Mouse (Mus musculus): ENCODE results near the gene Kbtbd4. TPM values are rescaled to one million over a fixed set of nuclear protein-coding genes. Genes with fewer than 3 reads are reported as not detected.
A peak's percentile ranks its signal among the peaks of the same experiment; 100 is the strongest.
"Not testable (repeated sequence)": the region's sequence is repeated elsewhere in the genome, so short reads cannot be mapped to it uniquely, and the experiment has no call there.

Kbtbd4 gene
- polyA plus RNA-seq, 1 experiment from 2014 or later, result 37.5 TPM

GRCm38 (mm10) chr2:90893673-90894298 lies 10.8 kb upstream of the Kbtbd4 start:
- ATAC-seq (ENCODE audit: low FRiP score, low TSS enrichment), result no peak
- 92% methylated on average over 6 of the region's 6 CpGs for WGBS

DNA sequence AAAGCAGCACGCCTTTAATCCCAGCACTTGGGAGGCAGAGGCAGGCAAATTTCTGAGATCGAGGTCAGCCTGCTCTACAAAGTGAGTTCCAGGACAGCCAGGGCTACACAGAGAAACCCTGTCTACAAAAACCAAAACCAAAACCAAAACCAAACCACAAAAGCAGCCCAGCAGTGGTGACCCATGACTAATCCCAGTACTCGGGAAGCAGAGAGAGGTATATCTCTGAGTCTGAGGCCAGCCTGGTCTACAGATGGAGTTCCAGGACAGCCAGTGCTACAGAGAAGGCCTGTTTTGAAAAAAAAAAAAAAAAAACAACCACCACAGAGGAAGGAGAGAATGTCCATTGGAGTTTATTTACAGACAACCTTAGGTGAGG lies 10.3 kb upstream of the Kbtbd4 start:
- H3K27me3 ChIP-seq (ENCODE audit: control insufficient read depth, insufficient read depth, low read length), result not testable (repeated sequence)

More at GRCm38 (mm10) chr2:90893673-90894298, 10.8 kb upstream of the Kbtbd4 start:
- Histone ChIP-seq H3K4me1 (ENCODE audit: control insufficient read depth, insufficient read depth, low read length) (no peaks in the 10 kb centered on the region), H3K9me3 (ENCODE audit: control insufficient read depth, low read length) (no peaks in the 10 kb centered on the region), H3K9ac (ENCODE audit: low read depth, low read length) (no peak overlapping the region), H3K4me3 (ENCODE audit: low read length) (no peak overlapping the region), H3K27me3 (ENCODE audit: control insufficient read depth, insufficient read depth, low read length) (peaks cover 6% of the 10 kb centered on the region), H3K27ac (ENCODE audit: low read depth, low read length) (no peak overlapping the region), H3K4me2 (replicated peaks; ENCODE audit: low read depth, low read length) (no peak overlapping the region), H3K36me3 (ENCODE audit: control insufficient read depth, insufficient read depth, low read length) (peaks cover 54% of the 10 kb centered on the region)

GRCm38 (mm10) chr2:90903398-90903797 lies 1.1 kb upstream of the Kbtbd4 start:
- H3K4me3 ChIP-seq (ENCODE audit: low read length), result peak overlapping the region; percentile 74
- no peaks in the 10 kb centered on the region for H3K27me3 ChIP-seq (ENCODE audit: control insufficient read depth, insufficient read depth, low read length)
- H3K4me2 ChIP-seq (replicated peaks; ENCODE audit: low read depth, low read length), result peak overlapping the region; percentile 53
- 91% methylated on average over 2 of the region's 2 CpGs for WGBS
- no peaks in the 10 kb centered on the region for H3K9me3 ChIP-seq (ENCODE audit: control insufficient read depth, low read length)
- H3K4me1 ChIP-seq (ENCODE audit: control insufficient read depth, insufficient read depth, low read length), result peaks cover 13% of the 10 kb centered on the region; the same call in 1 of the 2 replicates
- ATAC-seq (ENCODE audit: low FRiP score, low TSS enrichment), result no peak
- H3K36me3 ChIP-seq (ENCODE audit: control insufficient read depth, insufficient read depth, low read length), result peaks cover 57% of the 10 kb centered on the region
- H3K9ac ChIP-seq (ENCODE audit: low read depth, low read length), result peak overlapping the region; percentile 89; the same call in 1 of the 2 replicates
- no peak overlapping the region for H3K27ac ChIP-seq (ENCODE audit: low read depth, low read length)

More for the DNA sequence above, 10.3 kb upstream of the Kbtbd4 start:
- H3K27ac ChIP-seq (ENCODE audit: low read depth, low read length); H3K4me3 ChIP-seq (ENCODE audit: low read length); H3K4me1 ChIP-seq (ENCODE audit: control insufficient read depth, insufficient read depth, low read length); H3K4me2 ChIP-seq (replicated peaks; ENCODE audit: low read depth, low read length); H3K9me3 ChIP-seq (ENCODE audit: control insufficient read depth, low read length); H3K9ac ChIP-seq (ENCODE audit: low read depth, low read length); ATAC-seq (ENCODE audit: low FRiP score, low TSS enrichment): not testable (repeated sequence)
- 91% methylated on average over 3 of the region's 3 CpGs for WGBS
- peaks cover 58% of the 10 kb centered on the region for H3K36me3 ChIP-seq (ENCODE audit: control insufficient read depth, insufficient read depth, low read length)

GRCm38 (mm10) chr2:90904856-90905224 lies 300 bp downstream of the Kbtbd4 start:
- H3K27me3 ChIP-seq (ENCODE audit: control insufficient read depth, insufficient read depth, low read length), result no peaks in the 10 kb centered on the region
- H3K36me3 ChIP-seq (ENCODE audit: control insufficient read depth, insufficient read depth, low read length), result peaks cover 62% of the 10 kb centered on the region
- H3K9ac ChIP-seq (ENCODE audit: low read depth, low read length), result peak overlapping the region; percentile 89
- H3K9me3 ChIP-seq (ENCODE audit: control insufficient read depth, low read length), result no peaks in the 10 kb centered on the region
- peak overlapping the region; percentile 75 for H3K27ac ChIP-seq (ENCODE audit: low read depth, low read length)
- H3K4me2 ChIP-seq (replicated peaks; ENCODE audit: low read depth, low read length), result peak overlapping the region; percentile 56
- peaks cover 13% of the 10 kb centered on the region; the same call in 1 of the 2 replicates for H3K4me1 ChIP-seq (ENCODE audit: control insufficient read depth, insufficient read depth, low read length)
- peak; percentile 81 for ATAC-seq (ENCODE audit: low FRiP score, low TSS enrichment)
- H3K4me3 ChIP-seq (ENCODE audit: low read length), result peak overlapping the region; percentile 74
- WGBS, result under 1% methylated on average over 21 of the region's 21 CpGs

- 100% methylated on average over 2 of the region's 2 CpGs for WGBS
- no peak overlapping the region for H3K27ac ChIP-seq (ENCODE audit: low read depth, low read length)
- H3K4me3 ChIP-seq (ENCODE audit: low read length), result no peak overlapping the region
- no peaks in the 10 kb centered on the region for H3K9me3 ChIP-seq (ENCODE audit: control insufficient read depth, low read length)
- H3K36me3 ChIP-seq (ENCODE audit: control insufficient read depth, insufficient read depth, low read length), result peaks cover 67% of the 10 kb centered on the region
- H3K27me3 ChIP-seq (ENCODE audit: control insufficient read depth, insufficient read depth, low read length), result no peaks in the 10 kb centered on the region
- ATAC-seq (ENCODE audit: low FRiP score, low TSS enrichment), result no peak
- no peak overlapping the region for H3K9ac ChIP-seq (ENCODE audit: low read depth, low read length)
- peaks cover 13% of the 10 kb centered on the region; the same call in 1 of the 2 replicates for H3K4me1 ChIP-seq (ENCODE audit: control insufficient read depth, insufficient read depth, low read length)
- no peak overlapping the region for H3K4me2 ChIP-seq (replicated peaks; ENCODE audit: low read depth, low read length)
These were observed 2.2 kb downstream of the Kbtbd4 start for GRCm38 (mm10) chr2:90906721-90907120.

DNA sequence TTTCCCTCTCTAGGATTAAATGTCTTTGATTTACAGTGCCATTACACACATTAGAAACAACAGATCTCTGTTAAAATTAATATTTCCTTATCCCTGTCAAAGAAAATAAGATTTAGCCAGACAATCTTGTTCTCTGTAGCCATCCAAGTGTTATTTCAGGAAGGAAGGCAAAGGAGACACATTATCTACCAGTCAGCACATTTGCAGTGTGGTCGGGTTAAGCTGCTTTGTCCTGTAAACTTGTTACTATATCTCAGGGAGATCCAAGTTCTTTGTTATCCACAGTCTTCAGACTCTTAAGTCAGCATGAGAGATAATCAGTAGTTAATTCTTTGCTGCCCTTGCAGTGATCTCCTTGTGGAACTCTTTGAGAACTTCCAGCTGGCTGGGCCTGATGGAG lies 6.3 kb downstream of the Kbtbd4 start:
- H3K36me3 ChIP-seq (ENCODE audit: control insufficient read depth, insufficient read depth, low read length), result peaks cover 78% of the 10 kb centered on the region
- no peak overlapping the region for H3K4me2 ChIP-seq (replicated peaks; ENCODE audit: low read depth, low read length)
- no peaks in the 10 kb centered on the region for H3K27me3 ChIP-seq (ENCODE audit: control insufficient read depth, insufficient read depth, low read length)
- H3K9me3 ChIP-seq (ENCODE audit: control insufficient read depth, low read length), result no peaks in the 10 kb centered on the region
- H3K4me1 ChIP-seq (ENCODE audit: control insufficient read depth, insufficient read depth, low read length), result peaks cover 8% of the 10 kb centered on the region
- H3K9ac ChIP-seq (ENCODE audit: low read depth, low read length), result no peak overlapping the region
- no peak for ATAC-seq (ENCODE audit: low FRiP score, low TSS enrichment)
- H3K27ac ChIP-seq (ENCODE audit: low read depth, low read length), result no peak overlapping the region
- H3K4me3 ChIP-seq (ENCODE audit: low read length), result no peak overlapping the region
- 82% methylated on average over 1 of the region's 1 CpGs for WGBS

- Histone ChIP-seq H3K9ac (ENCODE audit: low read depth, low read length) (no peak overlapping the region), H3K27me3 (ENCODE audit: control insufficient read depth, insufficient read depth, low read length) (no peaks in the 10 kb centered on the region), H3K4me2 (replicated peaks; ENCODE audit: low read depth, low read length) (no peak overlapping the region), H3K4me1 (ENCODE audit: control insufficient read depth, insufficient read depth, low read length) (peaks cover 12% of the 10 kb centered on the region), H3K36me3 (ENCODE audit: control insufficient read depth, insufficient read depth, low read length) (peaks cover 72% of the 10 kb centered on the region), H3K4me3 (ENCODE audit: low read length) (no peak overlapping the region), H3K27ac (ENCODE audit: low read depth, low read length) (no peak overlapping the region), H3K9me3 (ENCODE audit: control insufficient read depth, low read length) (no peaks in the 10 kb centered on the region)
- WGBS, result 83% methylated on average over 1 of the region's 1 CpGs
- ATAC-seq (ENCODE audit: low FRiP score, low TSS enrichment), result no peak
These were observed 7.1 kb downstream of the Kbtbd4 start for GRCm38 (mm10) chr2:90911668-90912067.

GRCm38 (mm10) chr2:90913671-90914070 lies 9.1 kb downstream of the Kbtbd4 start:
- peaks cover 53% of the 10 kb centered on the region for H3K36me3 ChIP-seq (ENCODE audit: control insufficient read depth, insufficient read depth, low read length)
- peaks cover 15% of the 10 kb centered on the region for H3K4me1 ChIP-seq (ENCODE audit: control insufficient read depth, insufficient read depth, low read length)
- no peak for ATAC-seq (ENCODE audit: low FRiP score, low TSS enrichment)
- no peak overlapping the region for H3K4me2 ChIP-seq (replicated peaks; ENCODE audit: low read depth, low read length)
- H3K27ac ChIP-seq (ENCODE audit: low read depth, low read length), result no peak overlapping the region
- H3K9me3 ChIP-seq (ENCODE audit: control insufficient read depth, low read length), result no peaks in the 10 kb centered on the region
- WGBS, result 83% methylated on average over 2 of the region's 2 CpGs
- H3K4me3 ChIP-seq (ENCODE audit: low read length), result no peak overlapping the region
- H3K27me3 ChIP-seq (ENCODE audit: control insufficient read depth, insufficient read depth, low read length), result no peaks in the 10 kb centered on the region
- no peak overlapping the region for H3K9ac ChIP-seq (ENCODE audit: low read depth, low read length)

DNA sequence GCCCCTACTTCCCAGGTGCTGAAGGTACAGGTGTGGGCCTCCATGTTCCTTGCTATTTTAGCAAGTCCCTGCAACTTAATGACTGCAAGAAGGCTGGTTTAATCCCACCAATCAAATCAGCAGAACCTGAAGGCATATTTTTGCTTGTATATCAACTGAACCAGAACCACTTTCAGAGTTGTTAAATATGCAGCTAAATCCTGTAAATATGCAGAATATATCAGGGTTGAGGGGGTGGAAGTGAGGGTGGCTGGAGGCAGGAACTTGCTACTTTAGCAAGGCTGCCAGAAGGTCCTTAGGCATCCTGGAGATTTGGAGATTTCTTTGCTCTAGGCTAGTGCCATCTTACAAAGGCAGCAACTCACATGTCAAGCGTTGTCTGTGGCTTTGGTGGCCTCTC lies 11.0 kb downstream of the Kbtbd4 start:
- Histone ChIP-seq H3K4me3 (ENCODE audit: low read length) (no peak overlapping the region; the same call in 1 of the 2 replicates), H3K9me3 (ENCODE audit: control insufficient read depth, low read length) (no peaks in the 10 kb centered on the region)

More for the DNA sequence above, 11.0 kb downstream of the Kbtbd4 start:
- 77% methylated on average over 1 of the region's 1 CpGs for WGBS
- ATAC-seq (ENCODE audit: low FRiP score, low TSS enrichment), result no peak
- H3K4me1 ChIP-seq (ENCODE audit: control insufficient read depth, insufficient read depth, low read length), result peaks cover 15% of the 10 kb centered on the region
- H3K4me2 ChIP-seq (replicated peaks; ENCODE audit: low read depth, low read length), result 0 out of 2 replicates have a peak overlapping the region, but pooled peaks have one; percentile 87
- H3K36me3 ChIP-seq (ENCODE audit: control insufficient read depth, insufficient read depth, low read length), result peaks cover 35% of the 10 kb centered on the region
- no peaks in the 10 kb centered on the region for H3K27me3 ChIP-seq (ENCODE audit: control insufficient read depth, insufficient read depth, low read length)
- no peak overlapping the region for H3K27ac ChIP-seq (ENCODE audit: low read depth, low read length)
- peak overlapping the region; percentile 23; the same call in 1 of the 2 replicates for H3K9ac ChIP-seq (ENCODE audit: low read depth, low read length)
